Mouse (Mus musculus): ENCODE measurements at regions not wholly inside any gene's neighbourhood (a gene's known extent, or its start where the extent isn't known, plus 50 kb on each side); places are given as distances from the start of the nearest gene placed in this dataset.

GRCm38 (mm10) chrX:99534922-99535321 lies 63.8 kb upstream of the Pja1 start:
- TF ChIP-seq CTCF (IDR thresholded peaks at IDR 0.05; ENCODE audit: borderline replicate concordance, extremely low read depth, insufficient read depth, insufficient read length) (no peak), POLR2A (IDR thresholded peaks at IDR 0.05; ENCODE audit: borderline replicate concordance, extremely low read depth, insufficient read depth, insufficient read length, poor library complexity, severe bottlenecking) (no peak)

Measured in brain, embryonic 14.5 days (tissue).